Mouse (Mus musculus) heart, adult 2 months (tissue): ENCODE measurements at regions not wholly inside any gene's neighbourhood (a gene's known extent, or its start where the extent isn't known, plus 50 kb on each side); places are given as distances from the start of the nearest gene placed in this dataset.

Experiments
- CTCF ChIP-seq: fragments of 200-600 bp; IDR thresholded peaks from 2 replicates; pipeline ENCODE4 v1.8.1; 2022; ENCODE audit warnings: antibody characterized with exemption, mild to moderate bottlenecking, moderate library complexity
- EP300 ChIP-seq: fragments of 200-500 bp; IDR thresholded peaks from 2 replicates; pipeline ENCODE4 v1.6.1; 2011; ENCODE audit warnings: low read depth, low read length, control low read depth; ENCODE audit not compliant: insufficient read depth

- no peak for TF ChIP-seq CTCF
- no peak for TF ChIP-seq EP300
Measured at GRCm38 (mm10) chr10:6291388-6291787, 369.2 kb upstream of the Rgs17 start.
